Mouse (Mus musculus): ENCODE data around the gene Mrps33.

DNA sequence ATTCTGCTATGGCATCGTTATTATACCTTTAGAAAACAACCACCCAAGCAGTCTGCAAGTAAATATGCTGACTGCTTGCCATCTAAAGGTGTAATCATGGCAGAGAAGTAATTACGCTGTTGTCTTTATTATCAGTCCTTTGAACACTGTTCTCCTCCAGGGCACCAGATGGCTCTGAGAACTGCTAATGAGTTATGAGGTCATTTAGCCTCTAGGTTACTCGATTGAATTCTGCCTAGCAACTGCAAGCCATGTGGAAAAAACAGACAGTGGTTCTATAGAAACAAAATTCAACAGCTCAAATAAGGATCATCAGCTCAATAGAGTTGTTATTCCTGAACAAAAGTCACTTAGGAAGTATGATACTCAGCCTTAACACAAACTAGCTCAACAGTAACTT lies 4.9 kb downstream of the Mrps33 start:
- no peak for TF ChIP-seq CTCF (conservative IDR thresholded peaks at IDR 0.05; ENCODE audit: insufficient read depth, insufficient read length, low read depth, low read length)
- no peak for TF ChIP-seq POLR2A (IDR thresholded peaks at IDR 0.05; ENCODE audit: low read depth, low read length)
